Mouse (Mus musculus): ENCODE measurements around the gene Aars. TPM values are rescaled to one million over a fixed set of nuclear protein-coding genes. Genes with fewer than 3 reads are reported as not detected.
A peak's percentile ranks its signal among the peaks of the same experiment; 100 is the strongest.
"Not testable (repeated sequence)": the region's sequence is repeated elsewhere in the genome, so short reads cannot be mapped to it uniquely, and the experiment has no call there.

Aars gene
- total RNA-seq (2022), result 100 to 1,000 TPM in 3 of 4 experiments, 10 to 100 TPM in 1; 97.1 to 142 (median 126) TPM

- DNase-seq, result no peak
Measured at GRCm38 (mm10) chr8:111032916-111033315, at the start of gene Aars. TSS of gene Aars (plus strand) at chr8:111033144.

DNA sequence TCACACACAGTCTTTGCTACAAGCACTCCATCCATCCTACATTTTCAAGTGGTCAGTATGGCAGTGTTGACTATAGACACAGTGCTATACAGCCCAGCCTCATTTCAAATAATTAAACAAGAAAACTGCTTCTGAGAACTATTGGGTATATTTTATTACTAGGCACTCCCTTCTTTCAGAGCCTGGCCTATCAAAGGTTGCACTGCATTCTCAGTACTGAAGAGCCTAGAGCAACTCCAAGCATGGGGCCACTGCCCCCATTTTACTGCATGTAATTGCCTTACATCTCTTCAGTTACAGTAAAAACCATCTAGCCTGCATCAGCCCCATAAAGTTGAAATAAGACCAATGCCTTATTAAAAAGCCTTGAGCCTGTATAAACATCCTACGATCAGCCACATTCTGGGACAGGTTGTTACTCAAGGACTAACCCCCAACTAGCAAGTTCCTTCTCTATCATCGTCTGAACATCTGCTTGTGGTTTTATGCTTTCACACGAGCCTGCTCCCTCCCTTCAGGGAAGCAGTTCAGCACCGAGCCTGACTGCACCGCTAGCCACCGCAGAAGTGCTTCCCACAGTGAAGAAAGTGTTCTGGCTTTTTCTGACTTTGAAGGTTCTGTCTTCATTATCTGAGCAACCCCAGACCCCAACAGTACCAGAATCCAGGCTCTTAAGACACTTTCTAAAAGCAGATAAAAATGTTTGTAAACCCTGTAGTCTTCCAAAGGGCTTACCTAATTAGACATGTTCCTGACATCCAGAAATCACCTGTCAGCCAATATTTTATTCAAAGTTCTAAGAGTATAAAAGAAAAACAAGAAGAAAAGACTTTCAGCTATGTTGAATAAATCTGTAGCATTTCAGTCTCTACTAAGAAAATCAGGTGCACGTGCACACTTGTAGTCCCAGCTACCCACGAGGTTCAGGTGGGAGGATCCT is 44.9 kb upstream of the Aars start:
- DNase-seq, result no peak

GRCm38 (mm10) chr8:110990017-110990416 is 42.9 kb upstream of the Aars start:
- DNase-seq, result no peak

DNA sequence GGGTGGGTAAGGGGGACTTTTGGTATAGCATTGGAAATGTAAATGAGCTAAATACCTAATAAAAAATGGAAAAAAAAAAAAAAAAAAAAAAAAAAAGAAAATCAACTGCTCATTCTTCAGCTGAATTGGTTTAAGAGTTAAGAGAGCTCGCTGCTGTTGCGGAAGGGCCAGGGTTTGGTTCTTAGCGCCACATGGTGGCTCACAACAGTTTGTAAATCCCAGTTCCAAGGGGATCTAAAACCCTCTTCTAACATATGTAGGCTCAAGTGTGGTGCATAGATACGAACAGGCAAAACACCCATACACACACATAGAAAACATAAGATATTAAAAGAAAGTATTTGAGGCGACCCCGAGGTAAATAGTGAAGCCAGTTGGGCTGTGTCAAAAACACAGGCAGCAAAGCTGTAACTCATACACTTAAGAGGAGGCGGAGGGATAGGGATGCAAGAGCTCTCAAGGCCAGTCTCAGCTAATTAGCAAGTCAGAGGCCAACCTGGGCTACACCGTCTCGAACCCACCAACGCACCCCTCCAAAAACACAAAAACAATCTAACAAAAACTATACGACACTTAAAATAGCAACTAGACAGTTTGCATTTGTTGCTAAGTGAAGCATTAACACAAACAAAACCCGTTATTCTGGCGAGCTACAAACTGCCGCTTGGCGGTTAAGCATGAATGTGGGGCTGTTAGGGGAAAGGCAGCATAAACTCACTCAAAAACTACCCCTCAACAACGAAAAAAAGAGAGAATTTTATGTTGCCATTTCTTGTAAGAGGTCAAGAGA is 36.1 kb upstream of the Aars start:
- no peak for DNase-seq

- peak; percentile 84 for DNase-seq
Measured at GRCm38 (mm10) chr8:110997547-110998531, 35.1 kb upstream of the Aars start, which contains the start of gene Ddx19a. TSS of gene Ddx19a (minus strand) at chr8:110997800.

GRCm38 (mm10) chr8:111010230-111010991 is 22.5 kb upstream of the Aars start:
- DNase-seq, result not testable (repeated sequence)

DNA sequence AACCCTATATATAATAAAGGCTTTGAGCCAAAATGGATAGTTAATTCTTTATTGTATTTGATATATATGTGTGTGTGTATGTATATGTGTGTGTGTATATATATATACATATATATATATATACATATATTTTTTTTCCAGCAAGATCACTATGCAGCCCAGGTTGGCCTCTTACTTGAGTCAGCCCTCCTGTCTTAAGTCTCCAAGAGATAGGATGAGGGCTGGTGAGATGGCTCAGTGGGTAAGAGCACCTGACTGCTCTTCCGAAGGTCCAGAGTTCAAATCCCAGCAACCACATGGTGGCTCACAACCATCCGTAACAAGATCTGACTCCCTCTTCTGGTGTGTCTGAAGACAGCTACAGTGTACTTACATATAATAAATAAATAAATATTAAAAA is 6.3 kb upstream of the Aars start:
- not testable (repeated sequence) for DNase-seq

GRCm38 (mm10) chr8:111027391-111027937 is 5.5 kb upstream of the Aars start:
- peak; percentile 86 for DNase-seq

DNA sequence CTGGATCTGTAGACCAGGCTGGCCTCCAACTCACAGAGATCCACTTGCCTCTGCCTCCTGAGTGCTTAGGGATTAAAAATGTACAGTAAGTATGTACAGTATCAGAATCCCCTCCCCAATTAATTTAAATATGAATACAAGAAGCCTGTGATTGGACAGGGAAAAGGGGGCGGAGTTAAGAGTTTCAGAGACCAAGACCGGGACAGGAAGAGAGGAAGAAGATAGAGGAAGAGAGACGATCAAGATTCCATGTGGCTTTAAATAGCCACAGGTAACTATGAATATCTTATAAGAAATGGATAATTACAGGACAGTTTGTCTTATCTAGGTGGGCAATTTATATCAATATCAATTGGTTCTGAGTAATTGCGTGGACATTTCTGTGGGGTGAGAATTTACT is 3.4 kb upstream of the Aars start:
- DNase-seq, result no peak

GRCm38 (mm10) chr8:111030045-111030444 is 2.9 kb upstream of the Aars start:
- DNase-seq, result no peak

DNA sequence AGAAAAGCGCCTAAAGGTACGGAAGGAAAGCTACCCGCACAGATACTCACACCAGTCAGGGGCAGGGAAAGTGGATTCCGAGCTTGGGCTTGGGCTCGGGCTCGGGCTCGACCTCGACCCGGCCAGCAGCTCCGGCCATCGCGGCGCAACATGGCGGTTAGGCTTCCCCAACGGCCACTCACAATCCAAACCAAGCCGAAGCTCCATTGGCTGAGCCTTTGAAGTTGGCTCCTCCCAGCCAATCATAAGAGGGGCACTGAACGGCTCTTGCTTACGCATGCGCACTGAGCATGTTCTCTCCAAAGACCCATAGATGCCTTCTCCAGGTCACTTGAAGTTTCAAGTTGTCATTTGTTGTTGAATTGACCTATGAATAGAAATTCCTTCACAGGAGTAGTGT is 1.4 kb upstream of the Aars start, which contains the start of gene Ddx19b:
Ddx19b (minus strand) TSS at position 180 of the 400 bp plus-strand sequence.
- DNase-seq, result no peak

- DNase-seq, result peak; percentile 99
Measured at GRCm38 (mm10) chr8:111033482-111034215, 705 bp downstream of the Aars start.

GRCm38 (mm10) chr8:111034276-111034675 is 1.3 kb downstream of the Aars start:
- no peak for DNase-seq

DNA sequence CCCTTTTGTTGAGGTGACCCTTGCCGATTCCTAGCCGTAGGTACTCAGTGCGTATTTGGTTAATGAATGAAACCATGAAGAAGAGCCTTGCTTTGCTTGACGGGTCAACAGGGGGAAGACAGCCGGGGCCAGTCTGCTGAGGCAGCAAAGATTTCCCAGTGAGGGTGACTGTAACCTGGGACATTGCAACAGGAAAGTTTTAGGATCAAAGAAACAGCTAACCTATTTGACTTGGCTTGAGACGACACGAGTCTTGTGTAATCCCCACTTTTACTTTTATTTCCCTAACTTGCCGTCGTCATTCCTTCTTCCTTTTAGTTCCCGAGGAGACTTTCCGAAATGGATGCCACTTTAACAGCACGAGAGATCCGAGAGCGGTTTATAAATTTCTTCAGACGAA is 3.6 kb downstream of the Aars start:
- no peak for DNase-seq

GRCm38 (mm10) chr8:111042546-111042945 is 9.6 kb downstream of the Aars start:
- DNase-seq, result no peak

DNA sequence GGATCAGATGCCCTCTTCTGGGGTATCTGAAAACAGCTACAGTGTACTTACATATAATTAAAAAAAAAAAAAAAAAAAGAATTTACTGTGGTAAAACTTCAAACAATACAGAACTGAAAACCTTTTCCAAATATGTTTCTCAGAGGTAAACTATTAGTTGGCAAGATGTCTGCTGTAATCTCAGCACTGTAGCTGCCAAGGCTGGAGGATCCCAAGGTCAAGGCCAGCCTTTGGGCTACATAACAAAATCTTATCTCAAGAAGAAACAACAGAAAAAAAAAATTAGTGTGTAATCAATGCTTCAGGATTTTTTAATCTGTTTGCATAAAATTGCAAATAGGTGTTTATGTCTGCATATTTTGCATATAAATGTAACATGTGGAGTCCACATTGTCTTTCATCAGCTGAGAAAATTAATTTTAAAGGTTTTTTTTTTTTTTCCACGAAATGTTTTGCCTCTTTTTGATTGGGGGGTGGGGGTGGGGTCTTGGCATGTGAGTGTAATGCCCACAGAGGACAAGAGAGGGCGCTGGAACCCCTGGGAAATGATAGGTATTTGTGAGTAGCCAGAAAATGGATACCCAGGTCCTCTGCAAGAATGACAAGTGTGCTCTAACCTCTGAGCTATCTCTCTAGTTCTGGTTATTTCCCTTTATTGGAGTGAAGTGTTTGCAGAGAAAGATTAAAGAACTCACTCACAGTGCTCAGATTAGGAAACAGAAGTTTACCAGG is 11.2 kb downstream of the Aars start:
- DNase-seq, result peak; percentile 52

DNA sequence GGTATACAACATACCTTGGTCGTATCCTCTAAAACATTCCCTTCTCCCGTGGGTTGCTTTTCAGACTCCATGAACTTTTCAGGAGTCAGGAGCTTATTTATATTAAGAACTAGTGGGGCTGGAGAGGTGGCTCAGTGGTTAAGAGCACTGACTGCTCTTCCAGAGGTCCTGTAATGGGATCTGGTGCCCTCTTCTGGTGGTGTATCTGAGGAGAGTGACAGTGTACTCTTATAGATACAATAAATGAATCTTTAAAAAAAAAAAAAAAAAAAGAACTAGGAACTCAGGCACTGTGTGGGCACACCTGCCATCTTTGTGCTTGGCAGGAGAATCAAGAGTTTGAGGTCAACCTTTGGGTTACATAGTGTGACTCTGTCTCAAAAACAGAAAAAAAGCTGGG is 15.8 kb downstream of the Aars start:
- DNase-seq, result no peak

- DNase-seq, result no peak
Measured at GRCm38 (mm10) chr8:111049106-111049505, 16.2 kb downstream of the Aars start.

- DNase-seq, result no peak
Measured at GRCm38 (mm10) chr8:111053827-111054518, 21.0 kb downstream of the Aars start.

Measured in adrenal gland, adult 8-10 months (tissue).